Mouse (Mus musculus) lung, postnatal 14 days (tissue): ENCODE data around the gene Dhcr7.

Source experiments
- DNase-seq: peaks from one replicate; pipeline ENCODE4 v3.0.0; 2021

Dhcr7 gene

GRCm38 (mm10) chr7:143822375-143823265, at the start of gene Dhcr7, which contains the start of gene Nadsyn1:
Gene Dhcr7, plus strand, starts transcription at chr7:143823145.
Gene Nadsyn1, minus strand, starts transcription at chr7:143822849.
- peak; percentile 100 for DNase-seq

- no peak for DNase-seq
Observed at GRCm38 (mm10) chr7:143776137-143776536, 46.8 kb upstream of the Dhcr7 start.

GRCm38 (mm10) chr7:143777375-143777774, 45.6 kb upstream of the Dhcr7 start:
- no peak for DNase-seq

- DNase-seq = no peak
Observed at GRCm38 (mm10) chr7:143783378-143783995, 39.5 kb upstream of the Dhcr7 start.

- peak; percentile 67 for DNase-seq
Observed at GRCm38 (mm10) chr7:143783996-143784829, 38.7 kb upstream of the Dhcr7 start, which contains the start of gene Mrgpre. Gene Mrgpre, minus strand, starts transcription at chr7:143784500.

- no peak for DNase-seq
Observed at GRCm38 (mm10) chr7:143792336-143792985, 30.5 kb upstream of the Dhcr7 start.

- peak; percentile 56 for DNase-seq
Observed at GRCm38 (mm10) chr7:143793121-143793520, 29.8 kb upstream of the Dhcr7 start.

GRCm38 (mm10) chr7:143798783-143799182, 24.2 kb upstream of the Dhcr7 start:
- no peak for DNase-seq

GRCm38 (mm10) chr7:143800770-143801169, 22.2 kb upstream of the Dhcr7 start:
- DNase-seq = no peak

- DNase-seq = no peak
Observed at GRCm38 (mm10) chr7:143801195-143802065, 21.5 kb upstream of the Dhcr7 start.

GRCm38 (mm10) chr7:143805199-143805624, 17.7 kb upstream of the Dhcr7 start:
- peak; percentile 63 for DNase-seq

- DNase-seq = no peak
Observed at GRCm38 (mm10) chr7:143808909-143809308, 14.0 kb upstream of the Dhcr7 start.

- no peak for DNase-seq
Observed at GRCm38 (mm10) chr7:143819201-143819600, 3.7 kb upstream of the Dhcr7 start.

GRCm38 (mm10) chr7:143821241-143821640, 1.7 kb upstream of the Dhcr7 start:
- no peak for DNase-seq

GRCm38 (mm10) chr7:143823266-143823605, 291 bp downstream of the Dhcr7 start:
- no peak for DNase-seq

GRCm38 (mm10) chr7:143826985-143827384, 4.0 kb downstream of the Dhcr7 start:
- DNase-seq = no peak

- peak; percentile 94 for DNase-seq
Observed at GRCm38 (mm10) chr7:143829504-143830331, 6.8 kb downstream of the Dhcr7 start.

GRCm38 (mm10) chr7:143830399-143830798, 7.5 kb downstream of the Dhcr7 start:
- no peak for DNase-seq

- peak; percentile 15 for DNase-seq
Observed at GRCm38 (mm10) chr7:143832196-143832595, 9.3 kb downstream of the Dhcr7 start.

- DNase-seq = no peak
Observed at GRCm38 (mm10) chr7:143832611-143833010, 9.7 kb downstream of the Dhcr7 start.
